Mouse (Mus musculus): Measurements from ENCODE around the gene Ccdc80.

DNA sequence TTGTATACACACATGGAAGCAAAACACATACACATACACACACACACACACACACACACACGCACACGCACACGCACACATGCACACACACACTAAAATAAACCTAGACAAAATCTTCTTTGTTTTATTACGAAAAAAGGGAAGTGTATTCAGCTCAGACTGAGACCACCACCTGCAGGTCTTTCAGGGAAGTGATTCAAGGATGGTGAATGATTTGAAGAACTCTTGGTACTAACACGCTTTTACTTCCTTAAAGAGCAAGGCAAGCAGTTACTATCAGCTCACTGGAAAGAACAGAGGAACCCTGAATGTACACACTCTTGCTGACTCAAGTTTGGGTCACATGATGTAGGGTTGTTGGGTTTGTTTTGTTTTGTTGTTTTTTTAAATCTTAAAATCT is 49.4 kb downstream of the Ccdc80 start:
- TF ChIP-seq CTCF (IDR thresholded peaks at IDR 0.05; ENCODE audit: low read depth) (no peak), EP300 (IDR thresholded peaks at IDR 0.05; ENCODE audit: low read depth) (no peak)
